Mouse (Mus musculus): Measurements from ENCODE around the gene Chn2. TPM values are rescaled to one million over a fixed set of nuclear protein-coding genes. Genes with fewer than 3 reads are reported as not detected.
A peak's percentile ranks its signal among the peaks of the same experiment; 100 is the strongest.

Gene Chn2
- polyA plus RNA-seq, 1 experiment = 5.6 TPM

DNA sequence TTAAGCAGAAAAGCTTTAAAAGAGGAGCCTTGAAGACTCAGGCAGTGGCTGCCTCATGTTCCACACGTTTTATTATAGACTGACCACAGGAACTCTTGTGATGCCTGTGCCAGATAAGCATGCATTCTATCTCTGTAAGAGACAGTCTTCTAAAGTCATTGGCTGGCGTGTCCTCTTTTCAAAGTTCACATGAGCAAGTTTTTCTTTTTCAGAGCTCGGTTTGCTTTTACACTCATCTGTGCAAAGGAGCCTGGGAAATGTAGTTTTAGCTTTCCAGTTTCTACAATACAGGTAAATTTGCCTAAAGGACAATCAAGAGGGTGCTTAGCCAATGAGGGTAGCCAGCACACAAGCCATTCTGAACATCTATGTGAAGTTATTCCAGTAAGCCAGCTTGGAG is 51.5 kb downstream of the Chn2 start:
- Histone ChIP-seq H3K4me3 (ENCODE audit: low read depth, low read length) (no peak overlapping the region), H3K27ac (ENCODE audit: insufficient read depth, low read length) (no peak overlapping the region), H3K36me3 (ENCODE audit: control insufficient read depth, insufficient read depth, low read length, poor library complexity, severe bottlenecking) (no peaks in the 10 kb centered on the region), H3K4me1 (ENCODE audit: control insufficient read depth, insufficient read depth, low read length) (peaks cover 7% of the 10 kb centered on the region), H3K9ac (ENCODE audit: low read depth, poor library complexity, severe bottlenecking) (no peak overlapping the region), H3K9me3 (replicated peaks; ENCODE audit: control insufficient read depth, insufficient read depth, low read length, poor library complexity, severe bottlenecking) (no peaks in the 10 kb centered on the region), H3K27me3 (ENCODE audit: control insufficient read depth, insufficient read depth, low read length, poor library complexity, severe bottlenecking) (no peaks in the 10 kb centered on the region)
- no peak for TF ChIP-seq EP300 (IDR thresholded peaks at IDR 0.05; ENCODE audit: insufficient read depth, low read depth, low read length)
- no peak for TF ChIP-seq POLR2A (IDR thresholded peaks at IDR 0.05; ENCODE audit: insufficient read depth, low read length)
- no peak for TF ChIP-seq CTCF (IDR thresholded peaks at IDR 0.05; ENCODE audit: low read depth, low read length)

DNA sequence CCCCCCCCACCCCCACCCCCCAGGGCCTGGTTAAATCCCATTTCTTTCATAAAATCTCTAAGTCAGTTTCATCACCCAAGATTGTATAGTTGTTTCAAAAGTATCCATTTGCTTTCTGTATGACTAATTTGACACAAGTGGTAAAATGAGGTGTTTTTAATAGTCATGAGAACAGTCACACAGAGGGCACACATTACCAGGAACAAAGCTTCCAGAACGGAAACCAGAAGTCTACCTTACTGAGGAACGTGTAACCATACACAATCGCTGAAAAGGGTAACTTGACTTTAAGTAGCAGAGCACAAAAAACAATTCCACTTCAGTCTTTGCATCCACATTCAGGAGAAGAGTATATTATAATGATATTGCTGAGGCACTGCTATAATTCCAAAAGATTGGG is 53.6 kb downstream of the Chn2 start:
- no peak overlapping the region for H3K9ac ChIP-seq (ENCODE audit: low read depth, poor library complexity, severe bottlenecking)
- no peak for TF ChIP-seq CTCF (IDR thresholded peaks at IDR 0.05; ENCODE audit: low read depth, low read length)
- TF ChIP-seq EP300 (IDR thresholded peaks at IDR 0.05; ENCODE audit: insufficient read depth, low read depth, low read length) = no peak
- no peak for TF ChIP-seq POLR2A (IDR thresholded peaks at IDR 0.05; ENCODE audit: insufficient read depth, low read length)
- peaks cover 8% of the 10 kb centered on the region for H3K4me1 ChIP-seq (ENCODE audit: control insufficient read depth, insufficient read depth, low read length)
- H3K9me3 ChIP-seq (replicated peaks; ENCODE audit: control insufficient read depth, insufficient read depth, low read length, poor library complexity, severe bottlenecking) = no peaks in the 10 kb centered on the region
- H3K36me3 ChIP-seq (ENCODE audit: control insufficient read depth, insufficient read depth, low read length, poor library complexity, severe bottlenecking) = no peaks in the 10 kb centered on the region
- H3K27me3 ChIP-seq (ENCODE audit: control insufficient read depth, insufficient read depth, low read length, poor library complexity, severe bottlenecking) = no peaks in the 10 kb centered on the region
- no peak overlapping the region for H3K27ac ChIP-seq (ENCODE audit: insufficient read depth, low read length)
- no peak overlapping the region for H3K4me3 ChIP-seq (ENCODE audit: low read depth, low read length)

DNA sequence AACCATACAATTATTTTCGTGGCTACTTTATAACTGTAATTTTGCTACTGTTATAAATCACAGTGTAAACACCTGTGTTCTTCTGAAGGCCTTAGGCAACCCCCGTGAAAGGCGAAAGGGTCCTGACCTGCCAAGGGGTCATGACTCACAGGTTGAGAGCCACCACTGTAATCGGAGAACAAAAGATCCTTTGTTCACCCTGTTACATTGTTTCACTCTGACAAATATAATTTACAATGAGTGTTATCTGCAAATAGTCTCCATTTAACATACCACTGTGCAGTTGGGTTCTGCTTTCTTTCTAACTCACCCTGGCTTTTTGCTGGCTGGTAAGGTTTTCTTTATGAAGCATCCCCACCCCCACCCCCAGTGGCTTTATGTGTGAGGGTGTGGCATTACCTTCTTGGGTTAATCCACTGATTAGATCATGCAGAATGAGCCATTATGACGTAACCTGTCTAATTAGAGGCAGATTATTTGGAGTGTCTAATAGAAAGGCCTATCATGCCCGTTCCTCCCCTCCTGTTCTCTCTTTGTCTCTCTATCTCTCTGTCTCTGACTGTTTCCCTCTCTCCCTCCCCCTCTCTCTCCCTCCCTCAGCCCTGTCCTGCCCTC is 56.9 kb downstream of the Chn2 start:
- Histone ChIP-seq H3K9me3 (replicated peaks; ENCODE audit: control insufficient read depth, insufficient read depth, low read length, poor library complexity, severe bottlenecking) (no peaks in the 10 kb centered on the region), H3K9ac (ENCODE audit: low read depth, poor library complexity, severe bottlenecking) (no peak overlapping the region), H3K4me1 (ENCODE audit: control insufficient read depth, insufficient read depth, low read length) (peaks cover 7% of the 10 kb centered on the region), H3K27me3 (ENCODE audit: control insufficient read depth, insufficient read depth, low read length, poor library complexity, severe bottlenecking) (no peaks in the 10 kb centered on the region), H3K4me3 (ENCODE audit: low read depth, low read length) (peak overlapping the region; percentile 35), H3K36me3 (ENCODE audit: control insufficient read depth, insufficient read depth, low read length, poor library complexity, severe bottlenecking) (no peaks in the 10 kb centered on the region), H3K27ac (ENCODE audit: insufficient read depth, low read length) (peak overlapping the region; percentile 93)
- TF ChIP-seq EP300 (IDR thresholded peaks at IDR 0.05; ENCODE audit: insufficient read depth, low read depth, low read length) (peak; percentile 96), CTCF (IDR thresholded peaks at IDR 0.05; ENCODE audit: low read depth, low read length) (no peak)

DNA sequence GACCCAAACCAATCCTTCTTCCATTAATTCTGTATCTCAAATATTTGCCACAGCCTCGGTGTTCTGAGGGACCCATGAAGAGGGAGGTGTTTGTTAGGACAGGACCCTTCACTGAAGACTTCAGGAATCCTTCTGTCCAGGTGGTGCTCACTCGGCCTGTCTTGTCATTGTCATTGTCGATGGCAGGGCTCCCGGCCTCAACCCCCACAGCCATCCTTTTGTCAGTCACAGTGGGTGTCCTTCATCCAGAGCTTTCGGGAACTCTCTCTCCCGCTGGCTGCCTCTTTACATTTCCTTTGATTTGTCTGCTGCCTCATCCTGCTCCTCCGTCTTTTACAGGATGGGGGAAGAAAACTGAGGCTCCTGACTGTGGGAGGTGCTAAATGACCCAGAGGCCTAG is 57.5 kb downstream of the Chn2 start:
- Histone ChIP-seq H3K4me1 (ENCODE audit: control insufficient read depth, insufficient read depth, low read length) (peaks cover 7% of the 10 kb centered on the region), H3K4me3 (ENCODE audit: low read depth, low read length) (peak overlapping the region; percentile 35), H3K27me3 (ENCODE audit: control insufficient read depth, insufficient read depth, low read length, poor library complexity, severe bottlenecking) (no peaks in the 10 kb centered on the region), H3K27ac (ENCODE audit: insufficient read depth, low read length) (peak overlapping the region; percentile 93), H3K9me3 (replicated peaks; ENCODE audit: control insufficient read depth, insufficient read depth, low read length, poor library complexity, severe bottlenecking) (no peaks in the 10 kb centered on the region), H3K36me3 (ENCODE audit: control insufficient read depth, insufficient read depth, low read length, poor library complexity, severe bottlenecking) (no peaks in the 10 kb centered on the region), H3K9ac (ENCODE audit: low read depth, poor library complexity, severe bottlenecking) (no peak overlapping the region)
- no peak for TF ChIP-seq CTCF (IDR thresholded peaks at IDR 0.05; ENCODE audit: low read depth, low read length)
- TF ChIP-seq POLR2A (IDR thresholded peaks at IDR 0.05; ENCODE audit: insufficient read depth, low read length) = no peak
- TF ChIP-seq EP300 (IDR thresholded peaks at IDR 0.05; ENCODE audit: insufficient read depth, low read depth, low read length) = peak; percentile 100

DNA sequence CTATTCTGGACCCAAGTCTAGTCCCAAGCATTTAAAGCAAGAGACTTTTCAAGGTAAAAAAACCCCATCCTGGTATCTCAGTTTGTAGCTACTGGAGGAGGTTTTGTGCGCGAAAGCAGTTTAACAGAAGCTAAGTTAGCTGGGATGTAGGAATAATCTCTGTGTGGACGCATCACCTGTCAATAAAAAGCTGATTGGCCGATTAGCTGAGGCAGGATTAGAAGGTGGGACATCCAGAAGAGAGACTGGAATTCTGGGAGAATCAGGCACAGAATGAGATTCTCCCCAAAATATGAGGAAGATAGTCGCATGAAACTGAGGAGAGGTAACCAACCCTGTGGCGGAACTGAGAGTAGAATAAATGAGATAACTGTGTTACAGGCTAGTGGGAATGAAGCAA is 59.0 kb downstream of the Chn2 start:
- Histone ChIP-seq H3K4me1 (ENCODE audit: control insufficient read depth, insufficient read depth, low read length) (peaks cover 5% of the 10 kb centered on the region), H3K4me3 (ENCODE audit: low read depth, low read length) (peak overlapping the region; percentile 64), H3K9ac (ENCODE audit: low read depth, poor library complexity, severe bottlenecking) (peak overlapping the region; percentile 70), H3K9me3 (replicated peaks; ENCODE audit: control insufficient read depth, insufficient read depth, low read length, poor library complexity, severe bottlenecking) (no peaks in the 10 kb centered on the region), H3K27me3 (ENCODE audit: control insufficient read depth, insufficient read depth, low read length, poor library complexity, severe bottlenecking) (no peaks in the 10 kb centered on the region), H3K27ac (ENCODE audit: insufficient read depth, low read length) (peak overlapping the region; percentile 15; the same call in 1 of the 2 replicates), H3K36me3 (ENCODE audit: control insufficient read depth, insufficient read depth, low read length, poor library complexity, severe bottlenecking) (no peaks in the 10 kb centered on the region)
- no peak for TF ChIP-seq POLR2A (IDR thresholded peaks at IDR 0.05; ENCODE audit: insufficient read depth, low read length)

DNA sequence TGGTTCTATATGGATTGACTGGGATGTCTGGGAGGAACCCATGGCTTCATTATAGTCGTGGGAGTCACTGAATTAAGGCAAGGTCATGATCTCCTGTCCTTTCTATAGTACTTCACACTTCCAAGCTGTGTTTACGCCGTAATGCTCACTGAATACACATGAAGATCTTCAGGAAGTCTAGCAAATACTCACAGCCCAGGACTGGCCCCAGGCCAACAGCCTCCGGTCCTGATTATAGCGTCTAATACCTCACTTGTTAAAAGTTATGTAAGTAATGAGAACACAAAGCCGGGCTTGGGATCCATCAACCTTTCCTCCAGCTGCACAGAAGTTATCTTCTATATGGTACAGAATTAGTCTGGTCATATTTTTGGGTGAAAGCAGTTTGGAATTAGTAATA is 60.3 kb downstream of the Chn2 start:
- TF ChIP-seq CTCF (IDR thresholded peaks at IDR 0.05; ENCODE audit: low read depth, low read length) = no peak
- no peak for TF ChIP-seq POLR2A (IDR thresholded peaks at IDR 0.05; ENCODE audit: insufficient read depth, low read length)
- TF ChIP-seq EP300 (IDR thresholded peaks at IDR 0.05; ENCODE audit: insufficient read depth, low read depth, low read length) = no peak
- Histone ChIP-seq H3K27me3 (ENCODE audit: control insufficient read depth, insufficient read depth, low read length, poor library complexity, severe bottlenecking) (no peaks in the 10 kb centered on the region), H3K4me3 (ENCODE audit: low read depth, low read length) (no peak overlapping the region), H3K4me1 (ENCODE audit: control insufficient read depth, insufficient read depth, low read length) (peaks cover 5% of the 10 kb centered on the region), H3K36me3 (ENCODE audit: control insufficient read depth, insufficient read depth, low read length, poor library complexity, severe bottlenecking) (no peaks in the 10 kb centered on the region), H3K9ac (ENCODE audit: low read depth, poor library complexity, severe bottlenecking) (no peak overlapping the region), H3K9me3 (replicated peaks; ENCODE audit: control insufficient read depth, insufficient read depth, low read length, poor library complexity, severe bottlenecking) (no peaks in the 10 kb centered on the region), H3K27ac (ENCODE audit: insufficient read depth, low read length) (no peak overlapping the region)
